Mouse (Mus musculus): ENCODE results near the gene Tekt3. TPM values are rescaled to one million over a fixed set of nuclear protein-coding genes. Genes with fewer than 3 reads are reported as not detected.
A peak's percentile ranks its signal among the peaks of the same experiment; 100 is the strongest.

Tekt3 gene
- polyA plus RNA-seq, 1 experiment: not detected

DNA sequence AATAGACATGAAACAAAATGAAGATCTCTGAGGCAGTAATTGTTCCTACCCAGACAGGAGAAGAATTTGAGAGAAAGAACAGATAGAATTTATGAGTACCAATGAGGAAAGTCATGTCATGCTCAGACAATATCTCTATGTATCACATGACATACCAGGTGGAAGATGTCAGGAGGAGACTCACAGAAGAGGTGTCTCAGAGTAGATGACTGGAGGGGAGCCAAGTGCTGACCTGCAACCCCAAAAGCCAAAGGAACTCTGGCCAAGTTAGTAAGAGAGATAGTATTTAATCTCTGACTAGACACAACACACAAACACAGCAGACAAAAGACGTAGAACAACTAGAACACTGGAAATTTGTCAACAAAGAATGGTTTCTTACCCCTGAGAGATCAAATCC is 55.8 kb downstream of the Tekt3 start:
- Histone ChIP-seq H3K79me2 (ENCODE audit: control insufficient read depth, insufficient read depth) (no peaks in the 10 kb centered on the region), H3K79me3 (ENCODE audit: low read depth) (no peaks in the 10 kb centered on the region), H3K36me3 (ENCODE audit: control insufficient read depth, insufficient read depth) (no peaks in the 10 kb centered on the region), H3ac (ENCODE audit: control insufficient read depth, insufficient read length, low read depth) (no peak overlapping the region), H3K4me3 (ENCODE audit: insufficient read depth, poor library complexity, severe bottlenecking) (no peak overlapping the region), H3K27me3 (ENCODE audit: control insufficient read depth, insufficient read depth, insufficient read length) (no peaks in the 10 kb centered on the region)
- TF ChIP-seq MYOD1 (IDR thresholded peaks at IDR 0.05; ENCODE audit: control insufficient read depth, insufficient read length, low read depth) (no peak), MAX (IDR thresholded peaks at IDR 0.05) (no peak), CTCF (IDR thresholded peaks at IDR 0.05; ENCODE audit: control insufficient read depth, insufficient read depth, insufficient read length) (no peak), USF1 (IDR thresholded peaks at IDR 0.05; ENCODE audit: low read depth) (no peak)

DNA sequence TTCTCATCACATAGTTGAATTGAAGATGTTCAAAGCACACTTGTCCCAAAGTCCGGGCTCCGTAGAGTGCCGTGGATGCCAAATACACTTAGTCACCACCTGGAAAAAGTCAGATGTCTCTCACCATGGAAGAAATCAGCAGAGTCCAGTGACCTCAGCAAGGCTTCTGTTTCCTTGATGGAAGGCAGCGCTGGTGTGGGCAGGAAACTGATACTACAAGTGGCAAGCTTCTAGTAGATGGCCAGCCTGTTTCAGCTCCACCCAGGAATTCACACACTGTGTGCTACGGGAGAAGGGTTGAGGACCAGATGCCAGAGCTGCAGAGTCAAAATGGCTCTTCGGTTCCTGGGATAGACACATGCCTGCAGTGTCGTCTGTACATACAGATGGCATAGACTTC is 58.3 kb downstream of the Tekt3 start:
- Histone ChIP-seq H3K4me3 (ENCODE audit: insufficient read depth, poor library complexity, severe bottlenecking) (no peak overlapping the region), H3K27me3 (ENCODE audit: control insufficient read depth, insufficient read depth, insufficient read length) (no peaks in the 10 kb centered on the region), H3K79me2 (ENCODE audit: control insufficient read depth, insufficient read depth) (no peaks in the 10 kb centered on the region), H3K79me3 (ENCODE audit: low read depth) (no peaks in the 10 kb centered on the region), H3K36me3 (ENCODE audit: control insufficient read depth, insufficient read depth) (no peaks in the 10 kb centered on the region), H3ac (ENCODE audit: control insufficient read depth, insufficient read length, low read depth) (no peak overlapping the region)
- no peak for TF ChIP-seq FOSL1 (IDR thresholded peaks at IDR 0.05; ENCODE audit: insufficient read depth, low read length, poor library complexity, severe bottlenecking)
- no peak for TF ChIP-seq CEBPB (IDR thresholded peaks at IDR 0.05; ENCODE audit: low read depth)
- no peak for TF ChIP-seq CTCF (IDR thresholded peaks at IDR 0.05; ENCODE audit: control insufficient read depth, insufficient read depth, insufficient read length)
- TF ChIP-seq MYOG (IDR thresholded peaks at IDR 0.05; ENCODE audit: control insufficient read depth, extremely low read depth, insufficient read length): no peak
- no peak for TF ChIP-seq MAX (IDR thresholded peaks at IDR 0.05)
- TF ChIP-seq USF1 (IDR thresholded peaks at IDR 0.05; ENCODE audit: low read depth): no peak
- TF ChIP-seq MYOD1 (IDR thresholded peaks at IDR 0.05; ENCODE audit: control insufficient read depth, insufficient read length, low read depth): no peak

DNA sequence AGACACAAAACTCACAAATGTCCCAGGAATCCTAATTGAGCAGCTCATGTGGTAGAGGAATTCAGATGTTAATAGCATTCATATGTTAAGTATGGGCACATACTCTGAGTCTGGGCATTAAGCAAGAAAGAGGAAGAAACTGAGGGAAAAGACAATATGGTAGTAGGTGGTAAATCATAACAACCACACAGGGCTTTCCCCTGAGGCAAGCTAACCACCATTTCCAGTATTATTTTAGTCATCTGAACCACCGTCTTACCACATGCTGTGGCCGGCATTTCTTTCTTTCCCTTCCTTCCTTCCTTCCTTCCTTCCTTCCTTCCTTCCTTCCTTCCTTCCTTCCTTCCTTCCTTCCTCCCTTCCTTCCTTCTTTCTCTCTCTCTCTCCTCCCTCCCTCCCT is 60.8 kb downstream of the Tekt3 start:
- TF ChIP-seq MYOD1 (IDR thresholded peaks at IDR 0.05; ENCODE audit: control insufficient read depth, insufficient read length, low read depth) (no peak), CEBPB (IDR thresholded peaks at IDR 0.05; ENCODE audit: low read depth) (peak; percentile 9), MAX (IDR thresholded peaks at IDR 0.05) (no peak)
- H3K27me3 ChIP-seq (ENCODE audit: control insufficient read depth, insufficient read depth, insufficient read length): no peaks in the 10 kb centered on the region
- no peaks in the 10 kb centered on the region for H3K36me3 ChIP-seq (ENCODE audit: control insufficient read depth, insufficient read depth)
- H3K4me3 ChIP-seq (ENCODE audit: insufficient read depth, poor library complexity, severe bottlenecking): no peak overlapping the region
- H3ac ChIP-seq (ENCODE audit: control insufficient read depth, insufficient read length, low read depth): no peak overlapping the region
- no peaks in the 10 kb centered on the region for H3K79me3 ChIP-seq (ENCODE audit: low read depth)
- no peaks in the 10 kb centered on the region for H3K79me2 ChIP-seq (ENCODE audit: control insufficient read depth, insufficient read depth)

DNA sequence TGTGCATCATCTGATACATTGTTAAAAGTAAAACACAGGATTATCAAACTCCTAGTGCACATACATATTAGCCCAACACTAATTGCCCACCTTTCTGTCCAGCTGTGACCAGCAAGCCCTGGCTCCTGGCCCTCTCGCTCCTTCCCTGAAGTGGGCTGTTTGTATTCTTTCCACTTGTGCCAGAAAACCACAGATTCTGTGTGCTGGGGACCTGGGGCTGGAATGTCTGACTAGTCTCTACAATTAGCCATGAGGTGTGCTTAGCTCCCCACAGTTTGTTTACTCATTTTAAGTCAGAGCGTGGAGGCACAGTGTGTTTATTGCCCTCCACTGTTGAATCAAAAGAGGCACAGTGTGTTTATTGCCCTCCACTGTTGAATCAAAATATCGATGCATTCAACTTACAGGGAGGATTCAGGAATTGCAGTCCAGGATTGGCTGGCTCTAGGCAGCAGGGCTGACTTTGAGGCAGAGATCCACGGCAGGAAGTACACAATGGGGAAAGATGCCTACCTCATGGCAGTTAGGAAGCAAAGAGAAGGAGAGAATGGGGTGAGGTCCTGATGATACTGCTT is 61.4 kb downstream of the Tekt3 start:
- TF ChIP-seq CEBPB (IDR thresholded peaks at IDR 0.05; ENCODE audit: low read depth) (no peak), MAX (IDR thresholded peaks at IDR 0.05) (no peak), USF1 (IDR thresholded peaks at IDR 0.05; ENCODE audit: low read depth) (no peak), FOSL1 (IDR thresholded peaks at IDR 0.05; ENCODE audit: insufficient read depth, low read length, poor library complexity, severe bottlenecking) (no peak), CTCF (IDR thresholded peaks at IDR 0.05; ENCODE audit: control insufficient read depth, insufficient read depth, insufficient read length) (no peak), MYOD1 (IDR thresholded peaks at IDR 0.05; ENCODE audit: control insufficient read depth, insufficient read length, low read depth) (no peak)
- Histone ChIP-seq H3K27me3 (ENCODE audit: control insufficient read depth, insufficient read depth, insufficient read length) (no peaks in the 10 kb centered on the region), H3K4me3 (ENCODE audit: insufficient read depth, poor library complexity, severe bottlenecking) (no peak overlapping the region), H3ac (ENCODE audit: control insufficient read depth, insufficient read length, low read depth) (no peak overlapping the region), H3K79me3 (ENCODE audit: low read depth) (no peaks in the 10 kb centered on the region), H3K79me2 (ENCODE audit: control insufficient read depth, insufficient read depth) (no peaks in the 10 kb centered on the region), H3K36me3 (ENCODE audit: control insufficient read depth, insufficient read depth) (no peaks in the 10 kb centered on the region)

DNA sequence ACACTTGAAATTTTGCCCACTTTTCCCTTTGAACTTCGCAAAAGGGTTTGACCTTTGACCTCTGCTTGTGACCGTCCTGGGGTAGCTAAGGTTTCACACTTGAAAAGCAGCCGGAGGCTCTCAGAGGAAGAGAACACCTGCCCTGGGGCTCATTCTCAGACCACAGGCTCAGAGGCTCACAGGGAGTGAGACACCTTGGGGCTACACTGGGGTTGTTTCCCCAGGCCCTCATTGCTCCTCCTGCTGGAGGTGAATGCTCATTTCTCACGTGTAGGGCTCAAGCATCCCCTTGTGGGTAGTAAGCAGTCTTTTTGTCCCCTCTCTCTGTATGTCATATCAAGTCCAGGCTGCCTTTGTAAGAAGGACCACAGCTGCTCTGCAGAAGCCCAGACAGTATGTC is 62.9 kb downstream of the Tekt3 start:
- H3K79me2 ChIP-seq (ENCODE audit: control insufficient read depth, insufficient read depth): no peaks in the 10 kb centered on the region
- no peaks in the 10 kb centered on the region for H3K27me3 ChIP-seq (ENCODE audit: control insufficient read depth, insufficient read depth, insufficient read length)
- no peaks in the 10 kb centered on the region for H3K36me3 ChIP-seq (ENCODE audit: control insufficient read depth, insufficient read depth)
- TF ChIP-seq MYOD1 (IDR thresholded peaks at IDR 0.05; ENCODE audit: control insufficient read depth, insufficient read length, low read depth) (no peak), FOSL1 (IDR thresholded peaks at IDR 0.05; ENCODE audit: insufficient read depth, low read length, poor library complexity, severe bottlenecking) (no peak), CEBPB (IDR thresholded peaks at IDR 0.05; ENCODE audit: low read depth) (no peak), CTCF (IDR thresholded peaks at IDR 0.05; ENCODE audit: control insufficient read depth, insufficient read depth, insufficient read length) (no peak), USF1 (IDR thresholded peaks at IDR 0.05; ENCODE audit: low read depth) (no peak), MAX (IDR thresholded peaks at IDR 0.05) (no peak), MYOG (IDR thresholded peaks at IDR 0.05; ENCODE audit: control insufficient read depth, extremely low read depth, insufficient read length) (no peak)
- H3K79me3 ChIP-seq (ENCODE audit: low read depth): no peaks in the 10 kb centered on the region
- no peak overlapping the region for H3K4me3 ChIP-seq (ENCODE audit: insufficient read depth, poor library complexity, severe bottlenecking)
- no peak overlapping the region for H3ac ChIP-seq (ENCODE audit: control insufficient read depth, insufficient read length, low read depth)

DNA sequence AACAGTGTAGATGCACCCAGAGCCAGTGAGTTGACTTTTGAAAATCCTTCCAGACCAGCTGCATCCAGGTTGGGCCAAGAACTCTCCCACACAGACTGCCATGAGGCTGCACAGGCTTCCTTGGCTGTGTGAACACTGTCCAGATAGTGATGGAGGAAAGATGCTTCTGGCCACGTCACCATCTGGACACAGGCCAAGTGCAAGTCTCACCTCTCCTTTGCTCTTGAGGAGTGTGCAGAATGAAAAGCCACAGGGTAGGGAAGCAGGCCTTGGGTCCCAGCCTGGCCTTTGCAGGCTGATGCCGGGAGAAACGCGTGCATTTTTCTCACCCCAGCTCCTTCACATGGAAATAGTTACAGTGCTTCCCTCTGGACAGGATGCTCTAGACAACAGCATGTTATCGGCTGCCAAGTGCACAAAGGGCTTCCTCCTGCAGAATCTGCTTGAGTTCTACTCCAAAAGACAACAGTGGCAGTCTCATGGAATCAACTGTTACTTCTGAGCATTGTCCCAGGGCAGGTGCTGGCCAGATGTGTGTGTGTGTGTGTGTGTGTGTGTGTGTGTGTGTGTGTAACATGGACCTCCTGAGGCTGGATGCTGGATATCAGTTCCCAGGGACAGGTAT is 64.5 kb downstream of the Tekt3 start:
- TF ChIP-seq FOSL1 (IDR thresholded peaks at IDR 0.05; ENCODE audit: insufficient read depth, low read length, poor library complexity, severe bottlenecking) (no peak), MYOG (IDR thresholded peaks at IDR 0.05; ENCODE audit: control insufficient read depth, extremely low read depth, insufficient read length) (no peak), CTCF (IDR thresholded peaks at IDR 0.05; ENCODE audit: control insufficient read depth, insufficient read depth, insufficient read length) (no peak), MAX (IDR thresholded peaks at IDR 0.05) (no peak), MYOD1 (IDR thresholded peaks at IDR 0.05; ENCODE audit: control insufficient read depth, insufficient read length, low read depth) (no peak), CEBPB (IDR thresholded peaks at IDR 0.05; ENCODE audit: low read depth) (no peak), USF1 (IDR thresholded peaks at IDR 0.05; ENCODE audit: low read depth) (no peak)
- Histone ChIP-seq H3K36me3 (ENCODE audit: control insufficient read depth, insufficient read depth) (no peaks in the 10 kb centered on the region), H3K27me3 (ENCODE audit: control insufficient read depth, insufficient read depth, insufficient read length) (no peaks in the 10 kb centered on the region), H3K4me3 (ENCODE audit: insufficient read depth, poor library complexity, severe bottlenecking) (no peak overlapping the region), H3K79me3 (ENCODE audit: low read depth) (no peaks in the 10 kb centered on the region), H3ac (ENCODE audit: control insufficient read depth, insufficient read length, low read depth) (no peak overlapping the region), H3K79me2 (ENCODE audit: control insufficient read depth, insufficient read depth) (no peaks in the 10 kb centered on the region)

Measured in C2C12 (cell line).